Mouse (Mus musculus) olfactory bulb, adult 2 months (tissue): Measurements from ENCODE around the gene Rabl6. TPM values are rescaled to one million over a fixed set of nuclear protein-coding genes. Genes with fewer than 3 reads are reported as not detected.
A peak's percentile ranks its signal among the peaks of the same experiment; 100 is the strongest.

Experiments used
- H3K27ac ChIP-seq: fragments of 200-500 bp; 2 replicates; pipeline ENCODE4 v1.5.1; 2012; ENCODE audit warnings: low read depth, low read length; ENCODE audit not compliant: insufficient read depth
- H3K4me1 ChIP-seq: fragments of 200-500 bp; 2 replicates; pipeline ENCODE4 v1.6.1; 2012; ENCODE audit warnings: low read length; ENCODE audit not compliant: control insufficient read depth, insufficient read depth
- H3K4me3 ChIP-seq: fragments of 200-500 bp; 2 replicates; pipeline ENCODE4 v1.5.1; 2012; ENCODE audit warnings: mild to moderate bottlenecking, low read depth, low read length, moderate library complexity; ENCODE audit not compliant: insufficient read depth
- CTCF ChIP-seq: fragments of 200-500 bp; IDR thresholded peaks from 2 replicates; pipeline ENCODE4 v1.5.1; 2012; ENCODE audit warnings: low read depth, mild to moderate bottlenecking, low read length, moderate library complexity; ENCODE audit not compliant: insufficient read depth
- POLR2A ChIP-seq: fragments of 200-500 bp; IDR thresholded peaks from 2 replicates; pipeline ENCODE4 v1.6.1; 2012; ENCODE audit warnings: mild to moderate bottlenecking, low read depth, low read length, moderate library complexity; ENCODE audit not compliant: insufficient read depth
- WGBS: fragments of 180-500 bp; shearing (Covaris S2); methylation state at CpG from one replicate; pipeline ENCODE4 v1.1.7; 2018; 5-methylcytosine and 5-hydroxymethylcytosine counted together
- polyA plus RNA-seq: library from polyadenylated mRNA; stranded (reverse); fragments of >200 nt; gene quantifications from 2 replicates; pipeline ENCODE4 v1.2.4, GENCODE M21; 2012; ENCODE audit warnings: low replicate concordance; ENCODE audit not compliant: missing spikeins, insufficient read depth, insufficient read length

Rabl6 gene
- polyA plus RNA-seq, 1 experiment, result not detected

DNA sequence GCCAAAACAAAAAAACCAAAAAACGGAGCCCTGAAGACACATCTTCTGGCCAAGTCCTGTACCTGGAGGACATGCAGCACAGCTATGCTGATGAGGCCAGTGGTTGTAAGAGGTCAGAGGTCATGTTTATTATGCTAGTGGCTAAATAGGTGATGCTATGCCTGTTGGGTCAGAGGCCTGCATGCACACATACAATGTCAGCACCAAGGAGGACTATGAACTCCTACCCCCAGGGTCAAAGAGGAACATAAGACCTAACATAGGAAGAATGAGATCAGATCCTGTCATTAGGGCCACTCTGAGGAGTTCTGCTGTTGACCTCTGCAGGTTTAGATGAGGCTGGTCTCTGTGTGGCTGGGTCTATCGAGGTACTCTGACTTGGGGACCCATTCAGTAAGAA lies 8.3 kb downstream of the Rabl6 start:
- H3K4me3 ChIP-seq, result no peak overlapping the region
- TF ChIP-seq POLR2A (no peak), CTCF (no peak)
- no peak overlapping the region for H3K27ac ChIP-seq
- 73% methylated on average over 2 of the region's 2 CpGs for WGBS
- H3K4me1 ChIP-seq, result no peaks in the 10 kb centered on the region; the same call in 1 of the 2 replicates

DNA sequence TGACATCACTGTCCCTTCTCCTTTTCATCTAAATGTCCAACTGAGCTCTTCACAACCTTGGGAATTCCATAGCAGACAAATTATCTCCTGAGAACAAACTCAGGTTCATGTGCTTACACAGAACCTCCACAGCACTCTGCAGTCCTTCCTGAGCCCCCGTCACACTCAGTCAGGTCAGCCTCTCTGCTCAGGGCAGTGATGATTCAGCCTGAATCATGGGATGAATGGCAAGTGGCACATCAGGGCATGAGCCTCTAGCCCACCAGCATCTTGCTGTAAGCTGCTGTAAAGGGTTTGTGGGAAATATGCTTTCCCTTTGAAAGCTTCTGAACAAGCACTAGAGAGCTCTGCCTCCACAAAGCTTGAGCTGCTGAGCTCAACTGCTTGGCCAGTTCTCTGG lies 9.6 kb downstream of the Rabl6 start:
- no peak overlapping the region for H3K4me3 ChIP-seq
- no peaks in the 10 kb centered on the region; the same call in 1 of the 2 replicates for H3K4me1 ChIP-seq
- WGBS, result 94% methylated on average over 1 of the region's 1 CpGs
- TF ChIP-seq POLR2A (no peak), CTCF (no peak)
- no peak overlapping the region for H3K27ac ChIP-seq

DNA sequence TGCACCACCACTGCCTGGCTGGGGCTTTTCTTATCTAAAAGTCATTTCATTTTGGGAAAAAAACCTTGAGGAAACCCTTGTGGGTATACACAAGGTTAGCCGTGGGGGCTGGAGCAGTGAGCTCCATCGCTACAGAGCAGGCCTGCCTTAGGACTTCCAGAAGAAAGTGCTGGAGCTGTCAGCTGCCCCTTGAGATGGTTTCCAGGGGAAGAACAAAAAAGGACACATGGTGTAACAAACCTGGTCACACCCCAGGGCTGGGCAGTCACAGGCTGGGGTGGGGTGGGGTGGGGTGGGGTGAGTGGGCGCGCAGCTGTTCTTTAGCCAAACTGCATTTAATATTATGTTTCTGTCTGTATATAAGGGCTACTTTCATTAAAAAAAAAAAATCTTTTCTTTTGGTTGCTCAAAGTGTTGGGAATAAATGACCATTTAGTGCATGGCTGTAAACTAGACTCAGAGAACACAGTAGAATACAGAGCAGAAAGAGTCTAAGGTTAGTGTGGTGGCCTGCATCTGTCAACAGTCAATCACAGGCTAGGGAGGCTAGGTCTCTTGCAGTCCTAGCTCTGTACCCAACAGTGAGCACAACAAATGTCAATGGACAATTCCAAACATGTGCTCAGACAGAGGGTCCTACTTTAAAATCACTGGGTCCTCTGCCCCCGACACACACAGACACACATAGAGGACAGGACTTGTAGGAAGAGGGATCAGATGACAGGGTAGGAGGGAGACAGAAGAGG lies 11.4 kb downstream of the Rabl6 start:
- no peak for TF ChIP-seq CTCF
- no peak for TF ChIP-seq POLR2A
- no peak overlapping the region for H3K4me3 ChIP-seq
- WGBS, result 97% methylated on average over 5 of the region's 5 CpGs
- H3K4me1 ChIP-seq, result no peaks in the 10 kb centered on the region
- no peak overlapping the region for H3K27ac ChIP-seq

DNA sequence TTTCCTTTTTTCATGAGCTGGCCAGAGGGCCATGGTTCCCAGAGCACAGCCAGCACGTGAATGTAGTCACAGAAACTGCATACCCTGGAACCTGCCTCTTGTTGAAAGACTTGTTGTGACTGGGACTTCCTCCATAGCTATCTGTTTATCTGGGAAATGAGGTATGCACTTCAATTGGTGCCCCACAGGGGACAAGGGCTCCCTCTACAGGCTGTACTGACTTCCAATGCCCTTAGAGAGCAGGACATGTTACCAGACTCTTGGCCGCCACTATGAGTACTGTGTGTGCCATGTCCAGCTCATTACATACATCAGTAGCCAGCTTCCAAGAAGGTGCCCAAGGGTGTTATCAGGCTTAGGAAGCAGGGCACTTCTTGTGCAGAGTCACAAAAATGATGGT lies 16.5 kb downstream of the Rabl6 start:
- Histone ChIP-seq H3K4me1 (no peaks in the 10 kb centered on the region), H3K4me3 (no peak overlapping the region), H3K27ac (no peak overlapping the region)
- 78% methylated on average over 2 of the region's 2 CpGs for WGBS
- TF ChIP-seq CTCF (no peak), POLR2A (no peak)

DNA sequence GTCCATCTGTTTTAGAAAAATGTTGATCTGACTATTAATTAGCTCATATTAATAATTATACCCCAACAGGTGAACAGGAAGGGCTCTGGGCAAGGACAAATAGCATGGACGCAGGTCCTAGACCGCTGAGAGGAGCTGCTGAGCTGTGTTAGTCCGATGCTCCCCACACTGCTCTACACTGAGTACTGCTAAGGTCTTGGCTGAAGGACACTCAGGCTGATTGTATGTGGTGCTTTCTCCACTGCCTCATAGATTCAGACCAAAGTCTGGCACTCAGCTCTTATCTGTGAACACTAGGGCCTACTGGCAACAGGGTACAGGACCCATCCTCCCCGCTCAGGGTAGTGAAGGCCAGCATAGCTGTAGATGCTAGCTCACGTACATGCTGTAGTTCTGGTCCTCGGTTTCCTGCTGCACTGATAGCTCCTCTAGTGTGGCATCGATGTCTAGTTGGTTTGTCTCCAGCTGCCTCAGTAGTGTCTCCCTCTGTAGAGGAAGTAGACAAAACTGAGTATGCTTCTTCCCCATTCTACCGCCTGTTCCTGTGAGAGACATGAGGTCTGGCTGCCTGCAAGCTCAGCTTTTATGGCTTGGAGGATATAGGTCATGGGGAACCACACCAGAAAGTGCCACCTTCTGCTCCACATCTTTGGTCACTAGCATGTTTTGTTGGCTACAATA lies 20.0 kb downstream of the Rabl6 start:
- TF ChIP-seq CTCF (no peak), POLR2A (no peak)
- WGBS, result 93% methylated on average over 8 of the region's 8 CpGs
- no peak overlapping the region for H3K4me3 ChIP-seq
- H3K27ac ChIP-seq, result no peak overlapping the region
- peaks cover 10% of the 10 kb centered on the region for H3K4me1 ChIP-seq

DNA sequence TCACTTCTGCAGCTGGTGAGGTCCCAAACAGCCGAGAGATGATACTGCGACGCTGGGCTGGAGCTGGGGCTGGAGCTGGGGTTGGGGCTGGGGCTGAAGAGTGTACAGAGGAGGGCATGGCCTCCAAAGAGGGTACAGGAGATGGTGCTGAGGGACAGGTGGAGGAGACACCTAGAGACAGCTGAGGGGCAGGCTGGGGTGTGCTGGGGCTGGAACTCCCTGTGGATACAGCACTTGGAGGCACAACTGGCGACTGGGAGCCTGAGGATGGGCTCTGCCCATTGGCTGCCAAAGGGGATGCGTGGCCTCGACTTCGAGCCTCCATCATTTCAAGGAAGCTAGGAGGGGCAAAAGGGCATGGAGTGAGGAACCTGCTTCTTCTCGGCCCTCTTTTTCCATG lies 21.0 kb downstream of the Rabl6 start:
- Histone ChIP-seq H3K4me1 (peaks cover 21% of the 10 kb centered on the region), H3K4me3 (no peak overlapping the region), H3K27ac (no peak overlapping the region)
- 92% methylated on average over 8 of the region's 8 CpGs for WGBS
- TF ChIP-seq POLR2A (no peak), CTCF (no peak)

GRCm38 (mm10) chr2:25585601-25586000 lies 22.7 kb downstream of the Rabl6 start:
- Histone ChIP-seq H3K4me3 (no peak overlapping the region), H3K4me1 (peaks cover 28% of the 10 kb centered on the region), H3K27ac (no peak overlapping the region)
- no peak for TF ChIP-seq POLR2A
- TF ChIP-seq CTCF, result no peak
- WGBS, result 62% methylated on average over 3 of the region's 3 CpGs

- TF ChIP-seq POLR2A (no peak), CTCF (no peak)
- Histone ChIP-seq H3K4me3 (no peak overlapping the region), H3K4me1 (peaks cover 33% of the 10 kb centered on the region), H3K27ac (0 out of 2 replicates have a peak overlapping the region, but pooled peaks have one; percentile 22)
- WGBS, result 44% methylated on average over 4 of the region's 4 CpGs
Measured at GRCm38 (mm10) chr2:25584856-25585255, 23.5 kb downstream of the Rabl6 start.

DNA sequence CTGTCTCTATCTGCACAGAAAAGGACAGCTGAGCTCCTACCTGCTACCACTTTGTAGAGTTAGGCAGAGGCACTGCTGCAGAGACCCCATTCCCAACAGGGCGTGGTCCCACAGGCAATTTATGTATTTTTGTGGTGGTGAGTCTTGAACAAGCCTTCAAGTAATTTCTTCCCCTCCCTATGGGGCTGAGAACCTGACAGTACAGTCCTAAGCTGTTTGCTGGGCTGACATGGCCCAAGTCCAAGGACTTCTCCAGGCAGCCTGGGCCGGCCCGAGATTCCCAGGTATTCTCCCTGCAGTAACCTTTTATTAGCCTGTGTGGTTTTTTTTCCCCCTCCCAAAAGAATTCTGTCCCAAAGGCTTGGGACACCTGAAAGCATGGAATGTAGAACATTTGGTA lies 24.2 kb downstream of the Rabl6 start:
- 84% methylated on average over 3 of the region's 3 CpGs for WGBS
- peaks cover 40% of the 10 kb centered on the region for H3K4me1 ChIP-seq
- H3K4me3 ChIP-seq, result no peak overlapping the region
- peak overlapping the region; percentile 72 for H3K27ac ChIP-seq
- no peak for TF ChIP-seq CTCF
- TF ChIP-seq POLR2A, result no peak

- Histone ChIP-seq H3K4me1 (peaks cover 42% of the 10 kb centered on the region), H3K27ac (peak overlapping the region; percentile 72), H3K4me3 (no peak overlapping the region)
- TF ChIP-seq CTCF, result no peak
- TF ChIP-seq POLR2A, result no peak
- WGBS, result 38% methylated on average over 4 of the region's 4 CpGs
Measured at GRCm38 (mm10) chr2:25583571-25583970, 24.8 kb downstream of the Rabl6 start.
